Mouse (Mus musculus) liver, adult 2 months (tissue): ENCODE results near the gene Atrn.

ENCODE experiments used
- CTCF ChIP-seq: fragments of 200-500 bp; IDR thresholded peaks from 2 replicates; pipeline ENCODE4 v1.5.1; 2011; ENCODE audit warnings: low read depth, low read length, control low read depth
- POLR2A ChIP-seq: fragments of 200-500 bp; IDR thresholded peaks from 2 replicates; pipeline ENCODE4 v1.6.1; 2011; ENCODE audit warnings: low read length, control low read depth; ENCODE audit not compliant: insufficient read depth; ENCODE audit errors: extremely low read depth

DNA sequence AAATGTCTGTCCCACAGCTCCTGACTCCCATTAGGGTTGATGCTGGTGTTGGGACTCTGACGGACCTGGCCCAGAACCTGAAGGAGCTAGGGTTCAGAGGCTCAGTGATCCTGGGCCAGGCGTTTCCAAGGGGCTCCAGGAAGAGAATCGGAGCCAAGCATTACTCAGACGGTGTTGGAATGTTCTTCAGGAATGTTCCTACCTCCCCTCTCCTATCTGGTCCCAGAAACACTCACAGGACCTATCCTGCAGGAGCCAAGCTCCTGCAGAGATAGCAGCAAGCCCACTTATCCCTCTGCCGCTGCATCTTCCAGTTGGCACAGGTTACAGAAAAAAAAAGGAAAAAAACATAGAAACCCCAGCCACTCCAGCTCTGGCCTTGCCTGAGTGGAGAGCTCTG lies 155.3 kb downstream of the Atrn start:
- TF ChIP-seq POLR2A (no peak), CTCF (no peak)
